Mouse (Mus musculus): ENCODE results near the gene Pxmp2.

GRCm38 (mm10) chr5:110291649-110292048 is 5.7 kb upstream of the Pxmp2 start:
- TF ChIP-seq CTCF (IDR thresholded peaks at IDR 0.05; ENCODE audit: low read depth, low read length), result no peak
- no peak for TF ChIP-seq GATA1 (IDR thresholded peaks at IDR 0.05; ENCODE audit: borderline replicate concordance, low read length)
- no peak for TF ChIP-seq GATA2 (IDR thresholded peaks at IDR 0.05; ENCODE audit: borderline replicate concordance, low read depth, low read length)
- no peak for TF ChIP-seq TAL1 (conservative IDR thresholded peaks at IDR 0.05; ENCODE audit: low read depth, low read length)
- TF ChIP-seq POLR2AphosphoS5 (IDR thresholded peaks at IDR 0.05; ENCODE audit: insufficient replicate concordance, low read depth, low read length), result no peak
